ENCODE assay signal across 10 mouse cellular contexts in the genomic region with DNA sequence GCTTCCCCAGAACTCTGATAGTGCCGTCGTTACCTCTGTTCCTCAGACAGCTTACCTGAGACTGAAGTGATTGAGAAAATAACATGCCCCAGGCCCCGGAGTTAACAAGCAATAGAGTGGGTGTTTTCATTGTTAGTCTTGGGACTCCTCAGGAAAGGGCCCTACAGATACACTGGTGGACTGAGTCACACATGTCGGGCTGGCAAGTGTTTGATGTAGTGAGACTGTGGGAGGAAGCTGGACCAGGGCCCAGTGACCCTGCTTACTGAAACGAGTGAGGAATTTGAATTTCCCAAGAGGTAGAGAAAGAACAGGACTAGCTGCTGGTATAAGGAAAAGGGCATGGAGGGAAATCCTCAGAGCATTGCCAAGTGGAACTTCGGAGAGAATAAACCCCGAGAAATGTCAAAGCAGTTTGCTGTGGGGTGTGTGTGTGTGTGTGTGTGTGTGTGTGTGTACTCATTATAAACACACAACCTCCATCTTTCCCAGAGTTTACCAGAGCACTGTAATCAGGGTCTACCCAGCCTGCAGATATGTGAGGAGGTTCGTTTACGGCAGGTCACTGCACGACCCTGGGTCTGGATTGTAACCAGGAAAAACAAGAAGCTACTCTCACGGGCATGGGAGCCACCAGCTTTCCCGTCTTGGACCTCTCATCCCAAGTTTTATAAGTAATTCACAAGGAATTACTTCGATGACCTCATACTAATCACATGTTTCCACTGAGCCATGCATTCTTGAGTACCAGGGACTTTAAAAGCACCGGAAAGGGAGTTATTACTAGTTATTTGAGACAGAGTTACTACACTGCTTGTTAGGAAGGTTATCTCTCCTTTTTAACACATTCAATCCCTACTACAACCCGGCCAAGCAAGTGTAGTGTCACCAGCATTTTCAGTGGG. TPM values are rescaled to one million over a fixed set of nuclear protein-coding genes. Genes with fewer than 3 reads are reported as not detected.
DNase-seq lines count a peak whose midpoint lies in the region; ATAC-seq and TF ChIP-seq lines count a peak whose summit lies in the region.
"Had no signal": no experiment of that assay in that cellular context is flagged by ENCODE, and none has a peak within 500 bp of the region (broad histone marks: within the 10 kb centered on the region; RNA-seq: fewer than 3 reads in every experiment).

No protein-coding gene starts in this region.

- H3K4me1 ChIP-seq in midbrain, embryonic 14.5 days (ENCODE audit: control insufficient read depth, insufficient read depth, low read length): no peaks in the 10 kb centered on the region
- H3K4me1 ChIP-seq in midbrain, embryonic 10.5 days: no peaks in the 10 kb centered on the region
- peaks cover 14% of the 10 kb centered on the region for H3K4me1 ChIP-seq in embryonic facial prominence, embryonic 14.5 days (ENCODE audit: control insufficient read depth, insufficient read depth, low read length)
- H3K4me1 ChIP-seq in intestine, postnatal 0 days (replicated peaks; ENCODE audit: control insufficient read depth, insufficient read depth, low read length): no peaks in the 10 kb centered on the region
- H3K4me1 ChIP-seq: neural tube, embryonic 13.5 days had no signal

- no peak for TF ChIP-seq CTCF in intestine, postnatal 0 days (IDR thresholded peaks at IDR 0.05; ENCODE audit: low read depth)

- peak; percentile 26 for DNase-seq in midbrain, embryonic 14.5 days
- DNase-seq in midbrain, embryonic 10.5 days (ENCODE audit: low spot score): no peak
- DNase-seq in embryonic facial prominence, embryonic 14.5 days (ENCODE audit: low spot score): peak; percentile 50
- peak; percentile 80 for DNase-seq in lung, postnatal 14 days
- no peak for DNase-seq in cerebellum, adult 11-12 months
- DNase-seq in layer of hippocampus, adult 11-12 months (ENCODE audit: low spot score): no peak

- no peak for ATAC-seq in midbrain, embryonic 14.5 days (ENCODE audit: low FRiP score, low TSS enrichment)
- ATAC-seq in embryonic facial prominence, embryonic 14.5 days (ENCODE audit: low read depth): no peak
- 0 out of 2 replicates have a peak, but pooled peaks have one; percentile 8 for ATAC-seq in intestine, postnatal 0 days
- ATAC-seq in monocyte, adult 5-6 weeks (replicated peaks; ENCODE audit: insufficient number of reproducible peaks, low FRiP score, low TSS enrichment, poor library complexity, severe bottlenecking): no peak

- WGBS in midbrain, embryonic 14.5 days: 79% methylated on average over 15 of the region's 15 CpGs
- 86% methylated on average over 15 of the region's 15 CpGs for WGBS in midbrain, embryonic 10.5 days
- WGBS in embryonic facial prominence, embryonic 14.5 days: 42% methylated on average over 15 of the region's 15 CpGs
- 53% methylated on average over 15 of the region's 15 CpGs for WGBS in intestine, postnatal 0 days

- no peaks in the 10 kb centered on the region for H3K27me3 ChIP-seq in midbrain, embryonic 14.5 days (ENCODE audit: control insufficient read depth, insufficient read depth, low read length)
- H3K27me3 ChIP-seq in midbrain, embryonic 10.5 days (ENCODE audit: low read depth, poor library complexity, severe bottlenecking): no peaks in the 10 kb centered on the region
- no peaks in the 10 kb centered on the region for H3K27me3 ChIP-seq in embryonic facial prominence, embryonic 14.5 days (replicated peaks; ENCODE audit: control insufficient read depth, insufficient read depth, low read length)
- H3K27me3 ChIP-seq in intestine, postnatal 0 days (replicated peaks; ENCODE audit: control insufficient read depth, insufficient read depth, low read length): no peaks in the 10 kb centered on the region
- H3K27me3 ChIP-seq: neural tube, embryonic 13.5 days had no signal

- H3K27ac ChIP-seq in midbrain, embryonic 14.5 days (replicated peaks; ENCODE audit: low read depth, low read length): no peak overlapping the region
- H3K27ac ChIP-seq in midbrain, embryonic 10.5 days (replicated peaks): no peak overlapping the region
- no peak overlapping the region; the same call in 1 of the 2 replicates for H3K27ac ChIP-seq in embryonic facial prominence, embryonic 14.5 days (replicated peaks; ENCODE audit: low read depth, low read length)
- H3K27ac ChIP-seq in intestine, postnatal 0 days (ENCODE audit: low read depth, low read length): no peak overlapping the region
- H3K27ac ChIP-seq: heart, adult 2 months; neural tube, embryonic 13.5 days had no signal

- no peak overlapping the region for H3K4me2 ChIP-seq in midbrain, embryonic 14.5 days (ENCODE audit: low read length)
- no peak overlapping the region for H3K4me2 ChIP-seq in embryonic facial prominence, embryonic 14.5 days (ENCODE audit: low read depth, low read length)
- no peak overlapping the region for H3K4me2 ChIP-seq in intestine, postnatal 0 days (replicated peaks; ENCODE audit: low read depth)
- H3K4me2 ChIP-seq: neural tube, embryonic 13.5 days had no signal

- no peak overlapping the region for H3K4me3 ChIP-seq in midbrain, embryonic 14.5 days (replicated peaks; ENCODE audit: low read depth, low read length)
- H3K4me3 ChIP-seq in midbrain, embryonic 10.5 days: no peak overlapping the region
- no peak overlapping the region for H3K4me3 ChIP-seq in embryonic facial prominence, embryonic 14.5 days (ENCODE audit: low read depth, low read length)
- no peak overlapping the region for H3K4me3 ChIP-seq in intestine, postnatal 0 days (ENCODE audit: low read depth, low read length)
- H3K4me3 ChIP-seq: heart, adult 2 months; neural tube, embryonic 13.5 days had no signal

- H3K36me3 ChIP-seq in midbrain, embryonic 14.5 days (ENCODE audit: control insufficient read depth, insufficient read depth, low read length): no peaks in the 10 kb centered on the region
- H3K36me3 ChIP-seq in midbrain, embryonic 10.5 days: no peaks in the 10 kb centered on the region
- no peaks in the 10 kb centered on the region for H3K36me3 ChIP-seq in embryonic facial prominence, embryonic 14.5 days (ENCODE audit: control insufficient read depth, insufficient read depth, low read length)
- no peaks in the 10 kb centered on the region for H3K36me3 ChIP-seq in intestine, postnatal 0 days (ENCODE audit: control insufficient read depth, insufficient read depth)
- H3K36me3 ChIP-seq: neural tube, embryonic 13.5 days had no signal

- H3K9ac ChIP-seq in midbrain, embryonic 14.5 days (replicated peaks; ENCODE audit: low read length): no peak overlapping the region
- H3K9ac ChIP-seq in embryonic facial prominence, embryonic 14.5 days (ENCODE audit: low read depth, low read length): no peak overlapping the region
- no peak overlapping the region for H3K9ac ChIP-seq in intestine, postnatal 0 days (ENCODE audit: low read depth, low read length)
- H3K9ac ChIP-seq: neural tube, embryonic 13.5 days had no signal

- H3K9me3 ChIP-seq in midbrain, embryonic 14.5 days (ENCODE audit: control insufficient read depth, low read length): no peaks in the 10 kb centered on the region
- no peaks in the 10 kb centered on the region for H3K9me3 ChIP-seq in midbrain, embryonic 10.5 days (replicated peaks)
- H3K9me3 ChIP-seq in embryonic facial prominence, embryonic 14.5 days (ENCODE audit: control insufficient read depth, low read length): no peaks in the 10 kb centered on the region
- H3K9me3 ChIP-seq in intestine, postnatal 0 days (ENCODE audit: control insufficient read depth): no peaks in the 10 kb centered on the region
- H3K9me3 ChIP-seq: neural tube, embryonic 13.5 days had no signal

RNA-seq across cellular contexts. Expression of a gene that starts 20.4 kb away (rescaled TPM):
- 2.5 and 4.9 TPM in 2 replicates for polyA plus RNA-seq in midbrain, embryonic 14.5 days (2014; fragmentation: Nextera tagmentation; extraction: Ambion mirVana)
- polyA plus RNA-seq in midbrain, embryonic 10.5 days (2016; fragmentation: Nextera tagmentation; extraction: Ambion mirVana): 22.7 and 25.2 TPM in 2 replicates
- 14.2 and 19.3 TPM in 2 replicates for polyA plus RNA-seq in embryonic facial prominence, embryonic 14.5 days (2014; fragmentation: Nextera tagmentation; extraction: Ambion mirVana)
- 36.4 and 41.8 TPM in 2 replicates for polyA plus RNA-seq in intestine, postnatal 0 days (2015; fragmentation: Nextera tagmentation; extraction: Ambion mirVana)
- total RNA-seq in monocyte, adult 5-6 weeks (2017): 41.2 to 46.3 TPM (median 41.9 TPM) in 3 replicates

RNA-seq across cellular contexts. Expression of a gene that starts 23.6 kb away (rescaled TPM):
- 109 and 110 TPM in 2 replicates for polyA plus RNA-seq in midbrain, embryonic 14.5 days (2014; fragmentation: Nextera tagmentation; extraction: Ambion mirVana)
- 66.7 and 71.8 TPM in 2 replicates for polyA plus RNA-seq in midbrain, embryonic 10.5 days (2016; fragmentation: Nextera tagmentation; extraction: Ambion mirVana)
- polyA plus RNA-seq in embryonic facial prominence, embryonic 14.5 days (2014; fragmentation: Nextera tagmentation; extraction: Ambion mirVana): 61.7 and 70.2 TPM in 2 replicates
- polyA plus RNA-seq in intestine, postnatal 0 days (2015; fragmentation: Nextera tagmentation; extraction: Ambion mirVana): 81.6 and 83.3 TPM in 2 replicates
- 21.2 to 53.4 TPM (median 31.4 TPM) in 3 replicates for total RNA-seq in monocyte, adult 5-6 weeks (2017)

Comparison
In these comparisons a context has a peak if more than half of its experiments do, and no peak if none do; other contexts are left out.
1. DNase-seq: peak in midbrain, embryonic 14.5 days (single experiment), embryonic facial prominence, embryonic 14.5 days (single experiment) and lung, postnatal 14 days (single experiment); none in midbrain, embryonic 10.5 days (single experiment), cerebellum, adult 11-12 months (single experiment) and layer of hippocampus, adult 11-12 months (single experiment).